Mouse (Mus musculus) heart, postnatal 25 days (tissue): ENCODE measurements around the gene Polr1c. TPM values are rescaled to one million over a fixed set of nuclear protein-coding genes. Genes with fewer than 3 reads are reported as not detected.
A peak's percentile ranks its signal among the peaks of the same experiment; 100 is the strongest.

Experiments
- DNase-seq: peaks from one replicate; pipeline ENCODE4 v3.0.0; 2022; ENCODE audit warnings: low spot score
- intact Hi-C: fragments of 180-260 bp; cut with DNase I; formaldehyde crosslinking; loops from one replicate; pipeline ENCODE4 v1.15.1; 2025
- microRNA-seq: library from miRNA; unstranded; fragments of <30 nt; microRNA quantifications from one replicate; pipeline ENCODE4 v1.2.0, GENCODE M21; 2022
- total RNA-seq, 2 experiments: library from RNA; stranded (reverse); gene quantifications; 2 replicates each; pipeline ENCODE4 v1.2.3; 2021

Polr1c gene
- total RNA-seq, 2 experiments from 2014 or later = 20.9 to 26.1 TPM

GRCm38 (mm10) chr17:46237480-46237879 lies 10.4 kb downstream of the Polr1c start:
- intact Hi-C loops = no loop called here
- no peak for DNase-seq

- intact Hi-C loops = no loop called here
- DNase-seq = no peak
Observed at GRCm38 (mm10) chr17:46237079-46237478, 10.8 kb downstream of the Polr1c start.

- intact Hi-C loops = no loop called here
- DNase-seq = no peak
Observed at GRCm38 (mm10) chr17:46236067-46236466, 11.8 kb downstream of the Polr1c start.

GRCm38 (mm10) chr17:46227576-46227975 lies 20.3 kb downstream of the Polr1c start:
- intact Hi-C loops = no loop called here
- DNase-seq = no peak

- no peak for DNase-seq
- intact Hi-C loops = no loop called here
Observed at GRCm38 (mm10) chr17:46221601-46222000, 26.3 kb downstream of the Polr1c start.

- intact Hi-C loops = no loop called here
- no peak for DNase-seq
Observed at GRCm38 (mm10) chr17:46210550-46210949, 37.3 kb downstream of the Polr1c start.

GRCm38 (mm10) chr17:46206676-46207075 lies 41.2 kb downstream of the Polr1c start:
- intact Hi-C loops = no loop called here
- DNase-seq = no peak

GRCm38 (mm10) chr17:46203078-46203477 lies 44.8 kb downstream of the Polr1c start:
- DNase-seq = no peak
- intact Hi-C loops = no loop called here

GRCm38 (mm10) chr17:46202421-46203071 lies 45.3 kb downstream of the Polr1c start, which contains the start of the genes Polh and Xpo5:
TSS of gene Polh (minus strand) at chr17:46202645.
TSS of gene Xpo5 (plus strand) at chr17:46202782.
- DNase-seq = peak; percentile 88
- intact Hi-C loops = no loop called here

- intact Hi-C loops = no loop called here
- no peak for DNase-seq
Observed at GRCm38 (mm10) chr17:46201151-46201550, 46.7 kb downstream of the Polr1c start.

Small RNAs within 50 kb of the gene (microRNA-seq; reads per million reads assigned to microRNA genes)
- gene Mir693 = not detected

Other genes with a start within 250 kb of the Polr1c start
- gene Vegfa, start 215.7 kb downstream of the Polr1c start, total RNA-seq = 100 to 1,000 TPM; 257 to 275 TPM
- 100 to 1,000 TPM; 121 to 134 TPM for gene Mrps18a, start 137.1 kb downstream of the Polr1c start, total RNA-seq
- 1 to 10 TPM; 1.1 to 1.2 TPM for gene Rsph9, start 103.8 kb downstream of the Polr1c start, total RNA-seq
- 10 to 100 TPM; 17.2 to 22.4 TPM for gene Mad2l1bp, start 94.5 kb downstream of the Polr1c start, total RNA-seq
- 10 to 100 TPM; 67.5 to 70.6 TPM for gene Gtpbp2, start 87.0 kb downstream of the Polr1c start, total RNA-seq
- gene Polh, start 45.4 kb downstream of the Polr1c start, total RNA-seq = 1 to 10 TPM; 8.6 to 9.4 TPM
- gene Xpo5, start 45.3 kb downstream of the Polr1c start, total RNA-seq = 10 to 100 TPM; 19.6 to 21.3 TPM
- gene Yipf3, start within 50 bp of the Polr1c start, total RNA-seq = 10 to 100 TPM; 81.8 to 82.6 TPM
- gene Lrrc73, start 5.5 kb upstream of the Polr1c start, total RNA-seq = under 1 TPM; 0.20 to 0.26 TPM
- gene Tjap1, start 35.0 kb upstream of the Polr1c start, total RNA-seq = 10 to 100 TPM; 37.1 to 40.5 TPM
- under 1 TPM; 0.39 to 0.49 TPM for gene Dlk2, start 49.4 kb upstream of the Polr1c start, total RNA-seq
- 1 to 10 TPM; 4.2 to 4.6 TPM for gene Abcc10, start 80.3 kb upstream of the Polr1c start, total RNA-seq
- 10 to 100 TPM; 16.5 to 18.8 TPM for gene Zfp318, start 135.7 kb upstream of the Polr1c start, total RNA-seq
- gene Crip3, start 180.9 kb upstream of the Polr1c start, total RNA-seq = under 1 TPM in 1 of 2 experiments, not detected in 1; 0.62 TPM
- gene Slc22a7, start 190.4 kb upstream of the Polr1c start, total RNA-seq = not detected
- under 1 TPM; 0.20 to 0.34 TPM for gene Ttbk1, start 239.6 kb upstream of the Polr1c start, total RNA-seq
- gene Dnph1, start 248.7 kb upstream of the Polr1c start, total RNA-seq = 1 to 10 TPM; 1.1 to 2.4 TPM